Mouse (Mus musculus): Measurements from ENCODE around the gene Tubgcp3.

Tubgcp3 gene

DNA sequence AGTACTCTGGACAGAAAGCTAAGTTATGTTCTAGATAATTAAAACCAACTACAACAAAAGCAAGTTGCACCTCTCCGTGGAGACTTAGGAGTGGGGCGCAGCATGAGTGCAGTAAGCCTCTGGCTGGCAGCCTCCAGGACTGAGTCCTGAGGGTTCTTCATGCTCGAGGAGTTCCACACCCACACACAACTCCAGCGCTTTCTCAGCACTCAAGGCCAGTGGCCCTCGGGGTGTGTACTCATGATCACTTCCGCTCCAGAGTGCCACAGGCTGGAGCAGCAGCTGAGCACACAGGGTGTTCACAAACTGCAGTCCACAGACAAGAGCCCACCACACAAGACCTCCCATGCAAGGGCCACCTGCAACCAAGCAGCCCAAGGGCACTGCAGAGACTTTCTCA, 30.5 kb downstream of the Tubgcp3 start:
- WGBS: 80% methylated on average over 6 of the region's 6 CpGs

GRCm38 (mm10) chr8:12638446-12638845, 33.6 kb downstream of the Tubgcp3 start:
- WGBS: 78% methylated on average over 11 of the region's 11 CpGs

GRCm38 (mm10) chr8:12635366-12635765, 36.7 kb downstream of the Tubgcp3 start:
- WGBS: 47% methylated on average over 2 of the region's 2 CpGs

- WGBS: 39% methylated on average over 3 of the region's 3 CpGs
These were observed 43.0 kb downstream of the Tubgcp3 start for GRCm38 (mm10) chr8:12629079-12629478.

- WGBS: 72% methylated on average over 5 of the region's 5 CpGs
These were observed 46.2 kb downstream of the Tubgcp3 start for GRCm38 (mm10) chr8:12625890-12626289.

GRCm38 (mm10) chr8:12621550-12622222, 50.4 kb downstream of the Tubgcp3 start:
- 57% methylated on average over 18 of the region's 18 CpGs for WGBS

- WGBS: 82% methylated on average over 3 of the region's 3 CpGs
These were observed 54.7 kb downstream of the Tubgcp3 start for GRCm38 (mm10) chr8:12617369-12617768.

- WGBS: 71% methylated on average over 7 of the region's 7 CpGs
These were observed 58.8 kb downstream of the Tubgcp3 start for GRCm38 (mm10) chr8:12613201-12613600.

- WGBS: 54% methylated on average over 12 of the region's 12 CpGs
These were observed 62.1 kb downstream of the Tubgcp3 start for GRCm38 (mm10) chr8:12609752-12610449.

DNA sequence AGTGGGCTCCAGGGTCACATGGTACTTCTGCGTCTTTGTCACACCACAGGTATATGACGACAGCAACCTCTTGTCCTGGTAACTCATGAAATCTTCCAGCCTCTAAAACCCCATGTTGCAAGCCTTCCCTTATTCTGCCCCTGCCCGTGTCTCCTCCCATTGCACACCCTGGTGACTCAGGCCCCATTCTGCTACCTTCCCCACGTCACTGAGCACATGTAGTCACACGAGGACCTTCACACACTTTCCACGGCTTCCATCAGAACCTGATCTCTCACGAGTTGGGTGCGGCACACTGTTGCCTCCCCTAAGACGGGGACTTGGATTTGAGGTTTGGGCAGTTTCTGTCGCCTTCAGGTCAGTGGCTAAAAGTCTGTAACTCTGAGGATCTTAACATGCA, 63.2 kb downstream of the Tubgcp3 start:
- WGBS: 80% methylated on average over 10 of the region's 10 CpGs

- WGBS: 37% methylated on average over 6 of the region's 6 CpGs
These were observed 64.8 kb downstream of the Tubgcp3 start for GRCm38 (mm10) chr8:12607223-12607622.

- WGBS: 92% methylated on average over 5 of the region's 5 CpGs
These were observed 88.3 kb downstream of the Tubgcp3 start for GRCm38 (mm10) chr8:12583785-12584184.

GRCm38 (mm10) chr8:12579339-12579999, 92.6 kb downstream of the Tubgcp3 start:
- WGBS: 55% methylated on average over 19 of the region's 19 CpGs

- WGBS: 79% methylated on average over 6 of the region's 6 CpGs
These were observed 95.3 kb downstream of the Tubgcp3 start for GRCm38 (mm10) chr8:12576739-12577138.

DNA sequence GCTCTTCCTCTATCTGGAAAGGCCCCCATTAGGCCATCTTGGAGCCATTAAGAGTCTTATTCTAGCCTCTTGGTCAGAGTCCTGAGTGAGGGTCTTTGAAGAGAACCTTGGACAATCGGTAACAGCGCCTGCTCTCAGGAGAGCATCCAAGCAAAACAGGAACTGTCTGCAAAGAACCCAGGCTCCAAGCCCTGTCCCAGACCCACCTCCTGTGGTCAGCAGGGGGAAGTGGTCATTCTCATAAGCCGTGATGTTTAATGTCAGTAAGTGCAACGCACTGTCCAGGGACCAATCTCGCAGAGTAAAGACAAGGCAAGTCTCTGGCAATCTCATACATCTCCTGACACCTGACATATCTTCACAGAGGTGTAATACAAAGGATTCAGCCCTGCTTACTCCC, 96.0 kb downstream of the Tubgcp3 start:
- 68% methylated on average over 5 of the region's 5 CpGs for WGBS

DNA sequence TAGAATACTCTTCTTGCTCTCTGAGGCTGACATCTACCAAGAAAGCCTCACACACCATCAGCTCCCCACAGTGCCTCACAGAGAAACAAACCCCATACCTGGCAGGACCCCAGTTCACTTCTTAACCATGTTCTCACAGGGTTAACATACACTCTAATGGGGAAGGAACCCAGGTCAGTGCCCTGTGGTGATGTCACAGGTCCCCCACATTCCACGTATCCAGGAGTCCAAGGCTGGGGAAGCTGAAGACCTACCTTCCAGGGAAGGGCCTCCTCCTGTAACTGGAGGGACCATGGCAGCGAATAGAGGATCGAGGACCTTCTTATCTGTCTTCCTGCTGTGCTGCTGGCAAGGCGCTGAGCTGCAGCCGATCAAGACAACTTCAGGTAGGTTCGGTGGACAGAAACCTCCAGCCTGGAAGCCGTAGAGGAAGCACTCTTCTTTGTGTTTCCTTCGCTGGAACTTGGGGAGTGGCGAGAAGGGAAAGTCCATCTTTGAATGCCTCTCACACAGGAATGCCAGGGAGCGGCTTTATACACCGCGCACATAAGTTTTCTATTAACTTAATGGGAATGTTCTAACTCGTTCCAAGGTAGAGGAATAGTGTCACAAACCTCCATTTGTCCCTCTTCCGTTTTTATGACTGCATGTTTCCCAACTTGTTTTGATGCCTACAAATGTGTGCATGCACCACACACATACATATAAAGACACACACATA, 99.1 kb downstream of the Tubgcp3 start, which contains the start of gene Spaca7:
Spaca7 (plus strand) TSS at position 216 of the 721 bp plus-strand sequence.
- WGBS: 84% methylated on average over 14 of the region's 14 CpGs

- 82% methylated on average over 7 of the region's 7 CpGs for WGBS
These were observed 105.5 kb downstream of the Tubgcp3 start for GRCm38 (mm10) chr8:12566509-12566908.

- 65% methylated on average over 10 of the region's 10 CpGs for WGBS
These were observed 106.6 kb downstream of the Tubgcp3 start for GRCm38 (mm10) chr8:12565488-12565887.

DNA sequence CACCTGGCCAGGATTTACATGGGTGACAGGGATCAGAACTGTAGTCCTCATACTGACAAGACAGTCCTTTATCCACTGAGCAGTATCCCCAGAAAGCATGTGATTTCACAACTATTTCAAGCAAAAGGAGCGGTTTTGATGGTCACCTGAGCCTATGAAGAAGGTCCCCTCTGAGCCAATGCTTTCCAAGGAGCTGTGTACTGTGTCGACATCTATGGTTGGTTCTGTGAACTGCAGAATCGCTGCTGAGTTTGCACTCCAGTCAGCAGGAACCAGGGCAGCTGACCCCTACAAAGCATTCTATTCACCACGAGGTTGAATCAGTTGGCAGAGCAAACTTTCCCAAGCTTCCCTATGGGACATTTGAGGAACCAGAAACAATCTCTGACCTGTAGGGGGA, 107.7 kb downstream of the Tubgcp3 start:
- 1% methylated on average over 4 of the region's 4 CpGs for WGBS

All from cerebral cortex, adult 2 months (tissue).